Mouse (Mus musculus): Measurements from ENCODE around the gene Usp46.

GRCm38 (mm10) chr5:74018870-74019565, 49.2 kb downstream of the Usp46 start:
- TF ChIP-seq POLR2A (IDR thresholded peaks at IDR 0.05; ENCODE audit: extremely low read depth, insufficient read depth, low read length) (no peak), CTCF (IDR thresholded peaks at IDR 0.05; ENCODE audit: low read depth, low read length) (no peak)

Measured in liver, adult 2 months (tissue).